Mouse (Mus musculus): ENCODE measurements at regions not wholly inside any gene's neighbourhood (a gene's known extent, or its start where the extent isn't known, plus 50 kb on each side); places are given as distances from the start of the nearest gene placed in this dataset.
A peak's percentile ranks its signal among the peaks of the same experiment; 100 is the strongest.

DNA sequence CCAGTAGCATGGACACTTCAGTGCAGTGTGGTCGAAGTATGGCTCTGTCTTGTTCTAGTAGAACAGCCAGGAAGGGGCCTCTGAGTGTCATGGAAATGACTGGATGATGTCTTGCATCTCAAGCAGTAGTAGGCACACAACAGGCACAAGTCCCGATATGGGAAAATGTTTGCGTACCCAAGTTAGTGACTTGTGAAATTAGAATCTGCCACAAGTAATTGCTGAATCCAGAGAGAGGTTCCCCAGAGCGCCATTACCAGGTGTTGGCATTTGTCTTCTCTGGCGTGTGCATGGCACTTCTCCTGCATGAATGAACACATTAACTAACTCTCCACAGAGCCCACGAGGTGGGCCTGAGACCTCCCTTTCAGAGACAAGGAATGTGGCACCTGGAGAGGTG lies 199.3 kb downstream of the Ackr3 start:
- DNase-seq: no peak

DNA sequence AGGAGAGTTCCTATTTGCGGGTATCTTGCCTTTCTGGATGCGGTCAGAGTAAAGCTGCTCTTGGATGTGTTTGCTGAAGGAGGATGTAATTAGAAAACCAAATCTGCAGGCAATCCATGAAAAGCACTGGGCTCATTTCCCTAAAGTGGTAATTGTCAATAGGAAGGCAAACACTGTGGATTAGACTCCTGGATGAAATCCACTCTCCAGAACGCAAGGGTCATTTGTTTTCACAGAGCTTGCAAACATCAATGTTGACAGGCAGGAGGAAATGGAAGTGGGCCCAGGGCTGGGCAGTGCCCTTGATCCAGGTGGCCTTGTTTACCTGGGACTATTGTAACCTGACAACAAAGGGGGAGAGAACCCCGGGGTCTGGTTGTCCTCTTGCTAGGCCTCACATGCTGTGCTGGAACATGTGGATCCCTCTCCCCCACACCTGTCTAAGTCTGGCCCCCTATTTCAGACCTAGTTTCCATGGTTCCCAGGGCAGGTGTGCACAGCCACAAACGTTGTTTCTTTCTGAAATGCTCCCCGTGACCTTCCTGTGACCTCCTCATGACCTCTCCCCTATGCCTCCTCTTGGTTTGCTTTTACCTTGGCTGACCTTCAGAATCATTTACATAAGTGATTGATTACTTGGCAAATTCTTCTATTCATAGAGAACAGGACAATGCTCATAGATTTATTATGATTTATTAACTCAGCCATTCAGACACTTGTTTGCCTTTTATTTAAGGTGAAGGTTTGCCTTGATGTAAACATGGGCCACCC lies 197.9 kb upstream of the Cops8 start:
- DNase-seq: no peak

DNA sequence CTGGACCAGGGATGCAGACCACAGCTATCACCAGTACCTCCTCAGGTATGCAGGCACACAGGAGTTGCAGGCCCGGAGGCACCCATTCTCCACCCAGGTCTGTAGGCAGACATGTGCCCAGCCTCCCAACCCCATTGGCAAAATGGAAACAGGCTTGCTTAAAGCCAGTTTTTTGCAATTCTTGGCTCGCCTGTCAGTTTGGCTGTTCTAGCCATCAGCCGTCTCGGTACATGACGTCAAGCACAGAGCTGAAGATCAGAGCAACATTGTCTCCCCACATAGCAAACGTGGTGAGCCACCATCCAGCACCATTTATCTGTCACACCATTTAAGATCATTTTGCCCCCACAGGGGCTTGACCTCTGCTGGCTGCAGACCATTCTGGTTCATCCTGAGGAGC lies 196.1 kb upstream of the Cops8 start:
- no peak for DNase-seq

GRCm38 (mm10) chr1:90408504-90409215 lies 194.1 kb upstream of the Cops8 start:
- no peak for DNase-seq

DNA sequence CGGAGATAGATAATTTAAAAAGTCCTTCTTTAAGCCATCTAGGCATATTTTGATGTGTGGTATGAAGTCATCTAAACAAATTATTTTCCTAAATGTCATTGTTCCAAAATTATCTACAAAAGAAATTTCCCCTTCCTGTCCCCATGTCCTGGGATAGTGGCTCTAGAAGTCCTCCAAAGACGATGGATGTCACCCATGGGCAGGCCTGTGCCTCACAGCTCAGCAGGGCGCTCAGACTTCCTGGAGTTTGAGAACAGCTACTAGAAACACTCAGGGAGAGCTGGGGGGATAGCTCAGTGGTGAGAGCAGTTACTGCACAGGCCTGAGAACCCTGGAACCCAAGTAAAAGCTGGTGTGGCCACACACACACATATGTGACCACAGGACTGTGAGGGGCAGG lies 193.5 kb upstream of the Cops8 start:
- DNase-seq: no peak

GRCm38 (mm10) chr1:90412511-90413045 lies 190.2 kb upstream of the Cops8 start:
- DNase-seq: no peak

DNA sequence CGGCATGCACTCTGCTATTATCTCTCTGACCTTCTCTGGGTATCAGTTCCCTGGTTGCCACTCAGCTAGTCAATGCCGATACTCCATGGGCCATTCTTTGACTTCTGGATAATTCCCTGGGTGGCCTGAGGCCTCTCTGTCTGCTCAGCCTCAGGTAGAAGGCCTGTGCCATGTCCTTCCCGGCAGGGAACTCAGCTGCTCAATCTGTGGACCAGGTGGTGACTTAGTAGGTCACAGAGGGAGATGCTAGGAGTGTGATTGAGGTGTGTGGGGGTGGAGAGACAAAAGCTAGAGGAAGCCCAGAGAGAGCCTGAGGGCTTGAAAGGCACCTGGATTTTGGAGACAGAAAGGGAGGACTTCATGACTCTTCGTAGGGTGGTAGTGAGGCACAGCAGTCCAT lies 188.0 kb upstream of the Cops8 start:
- no peak for DNase-seq

DNA sequence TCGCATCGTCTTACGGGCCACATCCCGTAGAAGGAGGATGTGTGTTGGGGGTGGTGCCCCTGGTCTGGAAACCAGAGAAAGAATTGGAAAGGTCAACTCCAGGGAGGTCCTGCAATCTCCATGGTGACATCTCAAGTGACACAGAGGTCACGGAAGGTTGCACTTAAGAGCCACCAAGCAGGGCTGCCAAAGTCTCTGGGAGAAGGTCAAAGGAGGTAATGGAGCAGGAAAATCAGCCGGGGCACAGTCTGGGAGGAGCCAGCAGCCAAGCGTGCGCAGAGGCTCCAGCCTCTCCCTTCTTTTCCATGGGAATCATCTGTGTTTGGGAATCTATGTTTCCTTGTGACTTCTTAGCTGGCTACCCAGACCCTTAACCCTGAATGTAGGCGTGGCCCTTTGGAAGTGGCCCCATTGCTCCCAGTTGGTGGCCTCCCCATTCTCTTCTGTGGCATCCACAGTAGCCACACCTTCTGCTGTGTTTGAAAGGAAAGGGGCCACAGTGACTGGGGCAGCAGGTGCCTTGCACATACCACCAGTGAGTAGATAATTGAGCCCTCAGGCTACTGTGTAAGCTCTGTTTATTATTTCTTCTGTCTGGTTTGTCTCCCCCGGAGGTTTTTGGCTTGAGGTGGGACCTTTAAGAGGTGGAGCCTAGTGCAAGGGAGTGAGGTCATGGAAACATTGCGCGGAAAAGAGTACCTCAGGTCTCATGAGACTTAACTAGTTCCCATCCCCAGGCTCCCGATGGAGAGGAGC lies 178.5 kb upstream of the Cops8 start:
- peak; percentile 35 for DNase-seq

DNA sequence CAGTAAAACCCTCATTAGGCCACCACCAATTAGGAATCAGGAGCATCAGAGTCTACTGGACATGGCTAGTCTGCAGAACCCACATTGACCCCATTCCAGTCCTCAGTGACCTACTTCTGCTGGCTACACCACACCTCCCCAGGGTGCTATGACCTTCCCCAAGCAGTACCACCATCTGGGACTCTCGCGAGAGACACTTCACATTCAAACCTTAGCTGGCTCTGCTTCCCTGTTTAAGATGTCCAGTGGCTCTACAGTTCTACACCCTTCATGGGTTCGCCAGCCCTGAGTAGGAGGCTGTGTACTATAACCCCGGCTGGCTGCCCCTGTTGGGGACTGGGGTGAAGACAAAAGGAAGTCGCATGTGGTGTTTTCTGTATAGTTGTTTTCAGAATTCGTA lies 174.4 kb upstream of the Cops8 start:
- no peak for DNase-seq

GRCm38 (mm10) chr1:90428774-90429173 lies 174.0 kb upstream of the Cops8 start:
- DNase-seq: peak; percentile 36

DNA sequence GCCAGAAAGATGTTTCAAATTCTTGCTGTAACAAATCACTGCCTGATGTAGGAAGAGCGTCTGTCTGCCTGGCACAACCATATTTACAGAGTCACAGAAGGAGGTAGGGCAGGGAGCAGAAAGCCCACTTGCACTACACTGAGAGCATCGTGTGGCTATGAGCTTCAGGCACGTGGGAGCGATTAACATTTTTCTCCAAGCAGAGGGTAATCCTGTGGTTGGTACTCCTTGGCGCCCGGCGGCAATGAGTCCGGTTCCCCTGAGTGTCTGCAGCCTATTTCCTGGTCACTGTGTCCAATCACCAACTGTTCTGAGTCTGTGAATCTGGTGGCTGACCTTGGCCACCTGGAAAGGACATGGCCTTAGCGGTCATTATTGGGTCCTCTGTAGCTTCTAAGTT lies 172.3 kb upstream of the Cops8 start:
- no peak for DNase-seq

DNA sequence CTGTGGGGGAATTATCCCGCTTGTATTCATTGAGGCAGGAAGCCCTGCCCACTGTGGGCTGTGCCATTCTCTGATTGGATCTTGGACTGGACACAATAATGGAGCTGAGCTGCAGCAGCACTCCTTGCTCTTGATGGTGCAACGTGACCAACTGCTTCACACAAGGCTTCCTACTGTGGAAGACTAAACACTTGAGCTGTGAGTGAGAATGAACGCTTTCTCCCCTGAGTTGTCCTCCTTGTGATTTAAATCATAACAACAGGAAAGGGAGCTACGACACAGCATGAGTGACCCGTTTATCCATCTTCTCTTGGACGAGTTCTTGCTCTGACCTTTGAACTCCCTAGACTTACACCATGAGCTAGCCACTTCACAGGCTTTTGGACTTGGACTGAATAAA lies 171.0 kb upstream of the Cops8 start:
- DNase-seq: no peak

- no peak for DNase-seq
Observed at GRCm38 (mm10) chr1:90433911-90434310, 168.9 kb upstream of the Cops8 start.

DNA sequence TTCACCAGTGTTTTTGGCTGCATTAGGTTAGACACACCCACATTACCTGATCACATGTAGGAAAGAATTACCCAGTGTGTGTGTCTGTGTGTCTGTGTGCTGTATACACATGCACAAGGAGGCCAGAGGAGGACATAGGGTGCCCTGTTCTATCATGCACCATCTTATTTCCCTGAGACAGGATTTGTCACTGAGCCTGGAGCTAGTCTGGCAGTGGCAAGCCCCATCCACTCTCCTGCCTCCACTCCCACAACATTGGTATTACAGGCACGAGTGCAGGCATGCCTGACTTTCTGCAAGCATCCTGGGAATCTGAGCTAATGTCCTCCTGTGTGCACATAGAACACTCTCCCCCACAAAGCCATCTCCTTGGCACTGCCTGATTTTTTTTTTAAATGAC lies 162.1 kb upstream of the Cops8 start:
- no peak for DNase-seq

DNA sequence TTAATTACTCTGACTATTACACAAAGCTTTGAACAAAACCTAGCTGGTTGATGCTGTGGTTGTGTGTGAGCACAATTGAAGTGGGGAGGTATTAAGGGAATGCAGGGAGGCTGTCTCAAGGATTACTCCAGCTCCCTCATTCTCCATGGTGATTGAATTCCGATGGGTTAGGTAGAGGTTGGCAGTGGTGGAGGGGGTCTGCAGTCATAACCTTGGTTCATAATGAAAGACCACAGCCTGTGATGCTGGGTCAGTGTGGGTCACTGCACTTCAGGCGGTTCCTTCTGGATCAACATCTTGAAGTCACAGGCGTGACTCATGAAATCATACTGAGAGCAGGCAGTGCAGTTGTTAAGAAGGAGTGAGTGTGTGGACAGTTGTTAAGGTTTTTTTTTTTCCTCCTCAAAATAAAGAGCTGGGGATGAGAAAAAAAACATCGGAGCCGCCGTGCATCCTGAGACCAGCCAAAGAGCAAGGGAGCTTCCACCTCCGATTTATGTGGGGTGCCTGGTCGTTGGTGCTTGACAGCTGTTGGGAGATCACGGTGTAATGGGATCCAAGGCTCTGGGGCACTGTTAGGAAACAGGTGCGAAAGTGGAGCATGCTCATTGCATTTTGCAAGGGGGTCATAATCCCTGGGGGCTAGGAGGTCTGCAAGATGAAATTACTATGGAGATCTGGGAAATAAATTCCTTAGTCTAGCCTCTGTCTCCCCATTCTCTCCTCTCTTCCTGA lies 161.5 kb upstream of the Cops8 start:
- no peak for DNase-seq

DNA sequence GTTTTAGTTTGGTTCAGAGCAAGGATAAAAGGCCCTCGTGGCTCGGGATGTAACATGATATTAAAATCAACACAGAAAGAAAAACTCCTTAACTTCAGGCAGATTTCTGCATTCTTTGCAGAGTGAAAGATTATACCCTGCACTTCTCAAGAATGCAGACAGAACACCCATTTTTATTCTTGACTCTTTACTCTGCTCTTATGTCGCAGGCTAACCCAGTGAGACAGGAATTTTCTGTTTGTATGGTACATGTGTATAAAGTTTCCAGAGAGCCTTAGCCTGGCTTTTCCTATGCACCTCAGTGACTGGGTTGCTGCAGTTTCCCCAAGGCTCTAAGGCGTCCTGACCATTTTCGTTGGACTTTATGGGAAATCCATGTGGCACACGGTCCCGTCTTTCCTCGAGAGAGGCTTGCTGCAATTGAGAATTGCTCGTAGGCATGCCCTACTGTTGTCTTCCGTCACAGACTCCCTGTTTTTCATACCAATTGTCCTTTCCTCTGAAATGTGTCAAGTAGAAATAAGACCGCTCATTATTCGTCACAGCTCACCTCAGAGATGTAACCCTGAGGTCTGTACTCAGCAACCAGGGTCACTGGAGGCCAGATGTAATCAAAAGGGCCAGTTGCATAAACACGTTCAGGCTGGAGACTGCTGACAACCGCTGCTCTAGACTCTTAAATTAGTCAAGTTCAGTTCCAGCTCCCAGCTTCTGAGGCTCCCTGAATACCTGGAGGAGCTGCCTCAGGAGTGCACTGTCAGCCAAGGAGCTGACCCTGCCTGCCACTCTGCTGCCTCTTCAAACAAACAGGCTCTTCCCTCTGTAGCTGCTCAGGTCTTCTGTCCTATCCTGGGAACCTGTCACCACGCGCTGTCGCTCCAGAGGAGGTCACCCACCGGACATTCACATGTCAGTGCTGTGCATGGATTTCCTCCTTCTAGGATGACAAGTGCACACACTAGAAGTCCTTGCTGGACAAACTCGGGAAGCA lies 160.2 kb upstream of the Cops8 start:
- peak; percentile 13 for DNase-seq

DNA sequence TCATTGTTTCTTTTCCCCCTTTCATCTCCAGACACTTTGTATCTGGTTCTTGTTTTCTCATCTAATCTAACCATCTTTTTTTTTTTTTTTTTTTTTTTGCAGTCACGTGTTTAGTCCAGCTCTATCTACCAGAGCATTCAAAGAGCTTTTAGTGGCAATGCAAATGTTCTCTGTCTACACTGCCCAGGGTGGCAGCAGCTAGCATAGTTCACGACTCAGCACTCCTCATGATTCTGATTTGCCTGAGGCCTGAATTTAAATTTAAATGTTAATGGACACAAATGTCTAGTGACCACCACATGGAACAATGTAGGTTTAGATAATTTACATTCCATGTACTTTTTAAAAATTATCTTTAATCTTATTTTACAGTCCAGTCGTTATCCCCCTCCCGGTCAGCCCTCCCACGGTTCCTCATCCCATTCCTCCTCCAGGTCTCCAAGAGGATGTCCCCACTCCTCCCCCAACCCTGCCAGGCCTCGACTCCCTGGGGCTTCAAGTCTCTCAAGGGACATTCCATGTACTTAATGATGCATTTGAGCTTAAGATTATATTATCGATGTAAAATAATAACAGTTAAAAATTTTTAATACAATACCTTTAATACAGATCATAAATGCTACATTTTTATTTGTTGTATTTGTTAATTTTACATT lies 153.1 kb upstream of the Cops8 start:
- DNase-seq: no peak

GRCm38 (mm10) chr1:90451942-90452557 lies 150.7 kb upstream of the Cops8 start:
- no peak for DNase-seq

DNA sequence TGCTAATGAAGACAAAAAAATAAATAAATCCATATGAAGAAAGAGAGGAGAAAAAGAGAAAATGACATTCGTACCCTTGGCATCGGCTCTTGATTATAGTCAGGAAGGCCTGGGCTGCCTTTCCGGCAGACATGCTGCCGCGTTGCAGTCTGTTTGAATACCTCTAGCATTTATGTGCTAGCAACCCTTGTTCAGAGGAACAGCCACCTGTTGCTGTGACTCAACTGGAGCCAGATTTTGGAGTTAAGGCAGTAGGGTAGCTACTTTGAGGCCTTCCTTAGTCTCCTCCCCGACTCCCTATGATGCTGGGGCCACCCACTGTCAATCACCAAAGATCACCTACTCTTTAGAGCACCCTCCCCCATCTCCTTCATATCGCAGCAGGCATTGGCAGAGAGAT lies 148.5 kb upstream of the Cops8 start:
- DNase-seq: no peak

- no peak for DNase-seq
Observed at GRCm38 (mm10) chr1:90457396-90457795, 145.4 kb upstream of the Cops8 start.
